Mouse (Mus musculus) kidney, adult 2 months (tissue): ENCODE data around the gene Gm30191. TPM values are rescaled to one million over a fixed set of nuclear protein-coding genes. Genes with fewer than 3 reads are reported as not detected.
"Not testable (repeated sequence)": the region's sequence is repeated elsewhere in the genome, so short reads cannot be mapped to it uniquely, and the experiment has no call there.

Experiments used
- DNase-seq: peaks from one replicate; pipeline ENCODE4 v3.0.0; 2021
- H3K27ac ChIP-seq: fragments of 200-500 bp; 2 replicates; pipeline ENCODE4 v1.5.1; 2012; ENCODE audit warnings: low read depth, low read length, control low read depth, inconsistent platforms; ENCODE audit not compliant: insufficient read depth
- H3K27me3 ChIP-seq: fragments of 200-500 bp; replicated peaks from 2 replicates; pipeline ENCODE4 v1.6.1; 2012; ENCODE audit warnings: mild to moderate bottlenecking, moderate library complexity, low read length, inconsistent platforms; ENCODE audit not compliant: control insufficient read depth, insufficient read depth
- H3K36me3 ChIP-seq: fragments of 200-500 bp; 2 replicates; pipeline ENCODE4 v1.6.1; 2012; ENCODE audit warnings: mild to moderate bottlenecking, moderate library complexity, low read length, inconsistent platforms; ENCODE audit not compliant: control insufficient read depth, insufficient read depth
- H3K4me1 ChIP-seq: fragments of 200-500 bp; 2 replicates; pipeline ENCODE4 v1.6.1; 2011; ENCODE audit warnings: low read length; ENCODE audit not compliant: control insufficient read depth, insufficient read depth
- H3K4me3 ChIP-seq: fragments of 200-500 bp; 2 replicates; pipeline ENCODE4 v1.5.1; 2011; ENCODE audit warnings: mild to moderate bottlenecking, low read depth, low read length, control low read depth; ENCODE audit not compliant: insufficient read depth
- CTCF ChIP-seq: fragments of 200-500 bp; conservative IDR thresholded peaks from 2 replicates; pipeline ENCODE4 v1.5.1; 2011; ENCODE audit warnings: low read depth, mild to moderate bottlenecking, control low read depth, low read length, moderate library complexity, mixed read lengths; ENCODE audit not compliant: insufficient read depth, insufficient read length
- POLR2A ChIP-seq: fragments of 200-500 bp; IDR thresholded peaks from one replicate; pipeline ENCODE4 v1.6.1; 2011; ENCODE audit warnings: low read depth, low read length, control low read depth
- WGBS: fragments of 180-500 bp; shearing (Covaris S2); methylation state at CpG from one replicate; pipeline ENCODE4 v1.1.7; 2018; 5-methylcytosine and 5-hydroxymethylcytosine counted together
- polyA plus RNA-seq: library from polyadenylated mRNA; depleted of rRNA; stranded (reverse); fragments of >200 nt; gene quantifications from 2 replicates; pipeline ENCODE4 v1.2.3, GENCODE M21; 2012

Gene Gm30191
- polyA plus RNA-seq, 1 experiment = 0.27 TPM

- TF ChIP-seq CTCF (peak; percentile 93), POLR2A (no peak)
- Histone ChIP-seq H3K4me3 (no peak overlapping the region), H3K27ac (no peak overlapping the region), H3K36me3 (no peaks in the 10 kb centered on the region), H3K27me3 (no peaks in the 10 kb centered on the region), H3K4me1 (peaks cover 6% of the 10 kb centered on the region; the same call in 1 of the 2 replicates)
- WGBS = 23% methylated on average over 7 of the region's 7 CpGs
- DNase-seq = peak; percentile 74
Measured at GRCm38 (mm10) chr4:134292067-134292466, 45.3 kb downstream of the Gm30191 start.

- H3K4me1 ChIP-seq = peaks cover 11% of the 10 kb centered on the region; the same call in 1 of the 2 replicates
- DNase-seq = no peak
- H3K4me3 ChIP-seq = no peak overlapping the region
- 66% methylated on average over 18 of the region's 18 CpGs for WGBS
- no peaks in the 10 kb centered on the region for H3K27me3 ChIP-seq
- H3K27ac ChIP-seq = no peak overlapping the region
- no peaks in the 10 kb centered on the region for H3K36me3 ChIP-seq
- no peak for TF ChIP-seq CTCF
- no peak for TF ChIP-seq POLR2A
Measured at GRCm38 (mm10) chr4:134293061-134293691, 46.4 kb downstream of the Gm30191 start.

- DNase-seq = no peak
- Histone ChIP-seq H3K4me1 (peaks cover 7% of the 10 kb centered on the region; the same call in 1 of the 2 replicates), H3K27me3 (no peaks in the 10 kb centered on the region), H3K27ac (no peak overlapping the region), H3K36me3 (no peaks in the 10 kb centered on the region), H3K4me3 (no peak overlapping the region)
- 59% methylated on average over 9 of the region's 9 CpGs for WGBS
- no peak for TF ChIP-seq CTCF
- TF ChIP-seq POLR2A = no peak
Measured at GRCm38 (mm10) chr4:134293692-134294163, 47.0 kb downstream of the Gm30191 start.

- H3K4me1 ChIP-seq, H3K27ac ChIP-seq, H3K4me3 ChIP-seq, H3K36me3 ChIP-seq, H3K27me3 ChIP-seq, DNase-seq: not testable (repeated sequence)
- 87% methylated on average over 4 of the region's 4 CpGs for WGBS
Measured at GRCm38 (mm10) chr4:134296096-134296495, 49.4 kb downstream of the Gm30191 start.

- TF ChIP-seq CTCF (no peak), POLR2A (no peak)
- no peak overlapping the region for H3K27ac ChIP-seq
- H3K36me3 ChIP-seq = no peaks in the 10 kb centered on the region
- WGBS = 89% methylated on average over 4 of the region's 4 CpGs
- peaks cover 7% of the 10 kb centered on the region; the same call in 1 of the 2 replicates for H3K4me1 ChIP-seq
- no peak for DNase-seq
- H3K4me3 ChIP-seq = no peak overlapping the region
- H3K27me3 ChIP-seq = no peaks in the 10 kb centered on the region
Measured at GRCm38 (mm10) chr4:134296523-134296922, 49.8 kb downstream of the Gm30191 start.

GRCm38 (mm10) chr4:134297369-134297768, 50.6 kb downstream of the Gm30191 start:
- DNase-seq = peak; percentile 69
- TF ChIP-seq CTCF = no peak
- no peak for TF ChIP-seq POLR2A
- H3K27ac ChIP-seq = peak overlapping the region; percentile 54; the same call in 1 of the 2 replicates
- H3K27me3 ChIP-seq = no peaks in the 10 kb centered on the region
- H3K36me3 ChIP-seq = no peaks in the 10 kb centered on the region
- no peak overlapping the region for H3K4me3 ChIP-seq
- H3K4me1 ChIP-seq = peaks cover 7% of the 10 kb centered on the region; the same call in 1 of the 2 replicates
- 65% methylated on average over 8 of the region's 8 CpGs for WGBS

- Histone ChIP-seq H3K4me1 (peaks cover 7% of the 10 kb centered on the region; the same call in 1 of the 2 replicates), H3K27me3 (no peaks in the 10 kb centered on the region), H3K36me3 (no peaks in the 10 kb centered on the region), H3K4me3 (no peak overlapping the region), H3K27ac (no peak overlapping the region)
- WGBS = 78% methylated on average over 19 of the region's 19 CpGs
- TF ChIP-seq CTCF = no peak
- TF ChIP-seq POLR2A = no peak
- DNase-seq = no peak
Measured at GRCm38 (mm10) chr4:134298626-134299497, 52.1 kb downstream of the Gm30191 start.
